Comparison of ENCODE assay signal across 8 mouse cellular contexts in genomic region chr8:22185431-22186397, GRCm38 (mm10). TPM values are rescaled to one million over a fixed set of nuclear protein-coding genes. Genes with fewer than 3 reads are reported as not detected.
DNase-seq lines count a peak whose midpoint lies in the region; ATAC-seq lines count a peak whose summit lies in the region.

Ckap2 (minus strand) TSS chr8:22185819.

- peak within 1 kb of the TSS; percentile 71 for H3K9ac ChIP-seq in kidney, embryonic 15.5 days

- peak within 1 kb of the TSS; percentile 86 for H3K4me2 ChIP-seq in kidney, embryonic 15.5 days

- H3K36me3 ChIP-seq in heart, embryonic 10.5 days = no peaks in the 10 kb centered on the region
- H3K36me3 ChIP-seq in kidney, embryonic 15.5 days = no peaks in the 10 kb centered on the region

- ATAC-seq in erythroblast, adult 5-6 weeks (replicated peaks; ENCODE audit: low FRiP score, poor library complexity, severe bottlenecking) = peak; percentile 91
- peak; percentile 97 for ATAC-seq in kidney, embryonic 15.5 days (replicated peaks; ENCODE audit: low FRiP score)
- peak; percentile 89 for ATAC-seq in monocyte, adult 5-6 weeks (replicated peaks; ENCODE audit: insufficient number of reproducible peaks, low FRiP score, low TSS enrichment, poor library complexity, severe bottlenecking)

- no peaks in the 10 kb centered on the region for H3K9me3 ChIP-seq in heart, embryonic 10.5 days
- no peaks in the 10 kb centered on the region for H3K9me3 ChIP-seq in kidney, embryonic 15.5 days (replicated peaks)

- no peaks in the 10 kb centered on the region for H3K27me3 ChIP-seq in heart, embryonic 10.5 days (ENCODE audit: insufficient read depth, poor library complexity, severe bottlenecking)
- H3K27me3 ChIP-seq in kidney, embryonic 15.5 days = 0 out of 2 replicates have a peak, but pooled peaks cover 3% of the 10 kb centered on the region

- WGBS in heart, embryonic 10.5 days = 3% methylated on average over 63 of the region's 63 CpGs
- 2% methylated on average over 63 of the region's 63 CpGs for WGBS in kidney, embryonic 15.5 days

- peak within 1 kb of the TSS; percentile 90 for H3K4me3 ChIP-seq in heart, embryonic 10.5 days
- peak within 1 kb of the TSS; percentile 81 for H3K4me3 ChIP-seq in kidney, embryonic 15.5 days (replicated peaks)

- H3K4me1 ChIP-seq in heart, embryonic 10.5 days = peaks cover 10% of the 10 kb centered on the region
- peaks cover 17% of the 10 kb centered on the region for H3K4me1 ChIP-seq in kidney, embryonic 15.5 days

- H3K27ac ChIP-seq in heart, embryonic 10.5 days = peak within 1 kb of the TSS; percentile 97
- H3K27ac ChIP-seq in kidney, embryonic 15.5 days = peak within 1 kb of the TSS; percentile 94

- DNase-seq in B cell, adult 2 months = peak; percentile 75 to 80
- DNase-seq in brain, adult 2 months (ENCODE audit: low read depth, low spot score) = peak; percentile 84
- DNase-seq in heart, embryonic 10.5 days (ENCODE audit: low spot score) = peak; percentile 97
- peak; percentile 97 for DNase-seq in liver
- peak; percentile 90 to 95 for DNase-seq in spleen, postnatal 4 days (ENCODE audit: low spot score in 2 of 2)

RNA-seq across cellular contexts. Expression of gene Ckap2, which starts in this region (rescaled TPM):
- total RNA-seq in erythroblast, adult 5-6 weeks (2015; ENCODE audit: low replicate concordance) = 28.0 and 39.6 TPM in 2 replicates
- 34.1 and 40.0 TPM in 2 replicates for total RNA-seq in erythroblast, adult 5-6 weeks (2017; ENCODE audit: low replicate concordance)
- polyA plus RNA-seq in heart, embryonic 10.5 days (2016; fragmentation: Nextera tagmentation; extraction: Ambion mirVana) = 37.4 and 38.9 TPM in 2 replicates
- polyA plus RNA-seq in kidney, embryonic 15.5 days (2015; fragmentation: Nextera tagmentation; extraction: Ambion mirVana) = 39.9 and 41.7 TPM in 2 replicates
- 2.8 to 6.6 TPM (median 2.8 TPM) in 3 replicates for total RNA-seq in monocyte, adult 5-6 weeks (2017)

Comparison
In these comparisons a context has a peak if more than half of its experiments do, and no peak if none do; other contexts are left out.
1. Peak in every context shown above with its lines: DNase-seq, ATAC-seq, H3K4me3 ChIP-seq and H3K27ac ChIP-seq.